Mouse (Mus musculus) gastrocnemius, adult 2 months (tissue): Measurements from ENCODE around the gene Ildr1. TPM values are rescaled to one million over a fixed set of nuclear protein-coding genes. Genes with fewer than 3 reads are reported as not detected.

Source experiments
- DNase-seq: peaks from one replicate; pipeline ENCODE4 v3.0.0; 2022
- H3K27ac ChIP-seq: fragments of 200-600 bp; 2 replicates; pipeline ENCODE4 v1.8.1; 2022; ENCODE audit warnings: mild to moderate bottlenecking
- H3K4me3 ChIP-seq: fragments of 200-600 bp; 2 replicates; pipeline ENCODE4 v1.8.1; 2022; ENCODE audit warnings: mild to moderate bottlenecking, moderate library complexity
- CTCF ChIP-seq: fragments of 200-600 bp; IDR thresholded peaks from 2 replicates; pipeline ENCODE4 v1.8.1; 2022; ENCODE audit warnings: antibody characterized with exemption, mild to moderate bottlenecking, moderate library complexity
- intact Hi-C: fragments of 180-260 bp; cut with DNase I; formaldehyde crosslinking; loops from one replicate; pipeline ENCODE4 v1.15.1; 2025
- total RNA-seq, 2 experiments: library from RNA; stranded (reverse); gene quantifications; 2 replicates each; pipeline ENCODE4 v1.2.3; 2021

The Ildr1 gene
- total RNA-seq, 2 experiments from 2014 or later = 0.14 TPM; not detected in 1

DNA sequence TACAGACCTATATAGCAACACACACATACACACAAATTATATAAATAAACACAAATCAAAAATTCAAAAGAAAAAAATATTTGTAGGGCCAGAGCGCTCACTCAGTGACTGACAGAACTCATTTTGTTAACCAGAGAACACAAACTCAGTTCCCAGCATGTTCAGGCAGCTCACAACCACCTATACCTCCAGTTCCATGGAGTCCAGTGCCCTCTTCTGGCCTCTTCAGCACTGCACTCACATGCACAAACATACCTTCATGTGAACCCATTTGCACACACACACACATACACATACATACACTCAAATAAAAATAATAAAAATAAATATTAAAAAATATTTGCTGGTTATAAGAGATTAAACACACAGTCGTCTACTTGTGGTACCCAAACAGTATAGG is 17.0 kb downstream of the Ildr1 start:
- intact Hi-C loops = no loop called here
- TF ChIP-seq CTCF = peak; percentile 24; the same call in 1 of the 2 replicates
- Histone ChIP-seq H3K4me3 (no peak overlapping the region), H3K27ac (no peak overlapping the region)
- DNase-seq = no peak

DNA sequence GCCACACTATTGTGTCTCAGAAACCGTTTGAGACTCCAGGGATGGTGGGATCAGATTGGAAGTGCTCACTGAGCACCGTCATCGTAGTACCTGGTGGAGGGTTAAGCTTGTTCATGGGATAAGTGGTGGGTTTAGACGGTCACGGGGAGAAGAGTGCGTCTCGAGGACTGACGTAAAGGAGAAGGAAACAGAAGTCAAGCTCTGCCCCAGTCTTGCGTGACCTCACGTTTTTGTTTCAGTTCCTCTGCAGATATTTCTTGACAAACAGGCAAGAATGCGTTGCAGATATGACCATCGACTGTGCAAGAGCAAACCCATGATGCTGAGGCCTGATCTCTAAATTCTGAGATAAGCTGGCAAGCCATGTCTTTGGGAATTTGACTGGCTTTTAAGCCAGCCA is 18.0 kb downstream of the Ildr1 start:
- DNase-seq = no peak
- Histone ChIP-seq H3K4me3 (no peak overlapping the region), H3K27ac (no peak overlapping the region)
- intact Hi-C loops = no loop called here
- TF ChIP-seq CTCF = no peak

DNA sequence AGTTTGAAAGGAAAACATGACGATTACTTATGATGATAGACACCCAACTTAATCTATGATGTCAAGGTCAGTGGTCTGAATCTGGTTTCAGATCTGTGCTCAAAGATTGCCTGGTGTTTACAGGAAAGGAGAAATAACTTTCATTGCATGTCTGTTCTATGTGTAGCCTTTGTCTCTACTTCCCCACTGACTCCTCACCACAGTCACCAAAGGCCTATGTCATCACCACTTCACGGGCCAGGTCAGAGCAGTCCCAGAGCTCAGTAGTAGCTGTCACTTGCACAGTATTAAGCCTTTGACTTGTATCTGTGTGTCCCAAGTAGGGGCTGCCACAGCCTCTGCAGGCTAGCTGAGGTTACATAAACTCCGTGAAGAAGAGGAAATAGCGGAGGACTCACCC is 23.7 kb downstream of the Ildr1 start:
- no peak for DNase-seq
- intact Hi-C loops = no loop called here
- no peak overlapping the region for H3K27ac ChIP-seq
- no peak for TF ChIP-seq CTCF
- H3K4me3 ChIP-seq = no peak overlapping the region

DNA sequence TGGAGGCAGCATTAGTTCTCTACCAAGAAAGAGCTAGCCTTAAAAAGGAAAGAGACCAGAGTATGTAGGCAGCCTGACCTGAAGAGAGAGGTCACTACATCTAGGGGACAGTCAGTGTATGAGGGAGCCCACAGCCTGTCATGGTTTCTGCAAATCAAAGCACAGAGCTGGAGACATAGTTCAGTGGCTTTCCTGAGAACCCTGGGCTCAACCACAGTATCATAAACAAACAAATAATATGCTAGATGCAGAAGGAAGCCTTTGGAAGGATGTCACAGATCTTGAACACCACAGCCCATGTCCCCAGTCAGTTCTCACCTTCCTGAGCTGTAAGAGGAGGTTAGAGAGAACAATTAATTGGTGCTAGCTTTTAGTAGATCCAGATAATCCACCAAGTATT is 24.9 kb downstream of the Ildr1 start:
- intact Hi-C loops = no loop called here
- DNase-seq = no peak
- no peak overlapping the region for H3K4me3 ChIP-seq
- TF ChIP-seq CTCF = no peak
- H3K27ac ChIP-seq = no peak overlapping the region

DNA sequence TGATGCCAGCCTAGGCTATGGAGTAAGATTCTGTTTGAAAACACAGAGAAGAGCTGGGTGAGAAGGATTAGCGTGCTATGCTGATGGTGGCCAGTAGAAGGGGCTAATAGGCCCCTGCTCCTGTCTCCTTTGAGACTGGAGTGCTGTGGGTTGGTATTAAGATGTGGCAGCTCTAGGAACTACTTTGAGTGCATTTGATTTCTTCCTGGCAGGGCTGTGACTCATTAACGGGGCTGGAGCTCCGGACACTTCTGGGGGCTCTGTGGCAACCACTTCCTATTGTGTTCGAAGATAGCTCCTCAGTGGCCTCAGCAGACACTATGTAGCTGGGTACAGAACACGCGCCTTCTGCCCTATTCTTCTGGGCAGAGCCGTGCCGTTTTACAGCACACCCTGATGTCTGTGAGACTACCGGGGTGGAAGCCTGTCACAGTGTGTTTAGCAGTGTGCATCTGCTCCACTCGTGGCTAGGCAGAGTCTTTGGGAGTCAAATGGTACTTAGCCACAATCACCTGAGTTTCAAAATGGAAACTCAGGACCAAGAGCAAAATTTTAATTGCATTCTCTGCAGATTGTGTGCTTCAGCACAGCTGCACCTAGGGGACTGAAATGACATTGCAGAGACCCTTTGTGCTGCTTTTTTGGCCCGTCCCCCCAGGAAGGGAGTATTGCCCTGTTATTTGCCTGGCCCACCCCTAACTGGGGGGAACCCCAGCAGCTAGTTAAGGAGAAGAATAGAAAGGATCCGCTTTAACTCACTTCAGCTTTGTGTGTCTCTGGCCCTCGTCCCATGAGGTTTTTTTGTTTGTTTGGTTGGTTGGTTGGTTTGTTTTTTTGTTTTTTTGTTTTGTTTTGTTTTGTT is 26.6 kb downstream of the Ildr1 start:
- no peak; the same call in 1 of the 2 replicates for TF ChIP-seq CTCF
- intact Hi-C loops = loop anchor here (10.0 kb wide), 1 partner anchor 94 kb away; no protein-coding TSS in a partner anchor
- no peak overlapping the region for H3K4me3 ChIP-seq
- no peak overlapping the region for H3K27ac ChIP-seq
- DNase-seq = no peak

DNA sequence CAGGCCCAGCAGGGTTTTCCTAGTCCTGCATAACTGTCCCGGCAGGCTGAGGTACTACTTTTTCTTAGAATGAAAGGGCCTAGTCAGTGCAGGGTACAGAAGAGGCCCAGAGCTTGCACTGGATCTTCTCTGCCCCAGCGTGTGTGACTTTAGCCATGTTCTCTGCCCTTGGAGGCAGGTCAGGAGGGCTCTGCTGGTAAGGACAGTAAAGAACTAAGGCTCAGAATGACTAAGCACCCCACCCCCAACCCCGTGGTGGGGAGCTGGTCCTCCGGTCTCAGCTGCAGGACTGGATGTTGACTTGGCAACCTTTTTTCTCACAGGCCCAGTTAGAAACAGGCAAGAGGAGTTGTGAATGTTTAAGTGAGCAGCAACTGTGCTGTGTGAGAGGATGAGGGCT is 29.0 kb downstream of the Ildr1 start:
- TF ChIP-seq CTCF = no peak
- intact Hi-C loops = loop anchor here (10.0 kb wide), 1 partner anchor 92 kb away; no protein-coding TSS in a partner anchor
- no peak for DNase-seq
- Histone ChIP-seq H3K27ac (no peak overlapping the region), H3K4me3 (no peak overlapping the region)

DNA sequence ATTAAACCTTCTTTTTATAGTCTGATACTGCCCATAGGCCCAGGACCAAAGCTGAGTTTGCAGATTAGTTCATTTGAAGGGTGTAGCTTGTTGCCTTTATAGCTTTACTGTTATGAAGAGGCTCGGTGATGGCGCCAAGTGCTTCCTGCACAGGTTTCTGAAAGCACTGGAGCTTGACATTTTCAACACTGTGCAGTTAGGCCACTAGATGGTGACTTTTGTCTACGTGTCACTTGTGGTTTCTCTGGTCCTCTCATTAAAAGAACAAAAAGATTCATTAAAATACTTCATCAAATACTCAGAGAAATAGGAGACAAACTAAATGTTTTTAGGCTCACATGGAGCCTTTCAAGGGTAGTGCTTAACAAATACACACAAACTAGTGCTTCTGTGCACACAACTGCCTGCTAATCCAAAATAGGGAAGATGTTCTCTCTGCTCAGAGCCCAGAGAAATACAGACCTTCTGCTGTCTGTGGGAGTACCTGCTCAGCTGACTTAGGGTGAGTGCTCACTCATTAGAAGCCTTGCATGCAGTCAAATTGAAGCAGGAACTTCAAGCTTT is 30.2 kb downstream of the Ildr1 start:
- intact Hi-C loops = loop anchor here (10.0 kb wide), 1 partner anchor 91 kb away; no protein-coding TSS in a partner anchor
- DNase-seq = no peak
- H3K27ac ChIP-seq = no peak overlapping the region
- no peak overlapping the region for H3K4me3 ChIP-seq
- peak; percentile 12; the same call in 1 of the 2 replicates for TF ChIP-seq CTCF

DNA sequence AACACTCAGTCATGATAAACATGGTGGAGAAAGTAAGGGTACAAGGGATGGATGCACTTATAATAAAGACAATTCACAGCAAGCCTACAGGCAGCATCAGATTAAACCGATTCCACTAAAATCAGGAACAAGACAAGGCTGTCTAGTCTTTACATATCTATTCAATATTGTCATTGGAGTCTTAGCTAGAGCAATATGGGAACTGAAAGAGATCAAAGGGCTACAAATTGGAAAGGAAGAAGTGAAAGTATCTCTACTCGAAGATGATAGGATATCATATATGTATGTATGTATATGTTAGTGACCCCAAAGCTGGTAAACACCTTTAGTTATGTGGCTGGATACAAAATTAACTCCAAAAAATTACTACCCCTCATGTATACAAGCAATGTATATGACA is 35.2 kb downstream of the Ildr1 start:
- DNase-seq = no peak
- TF ChIP-seq CTCF = no peak
- intact Hi-C loops = loop anchor here (10.0 kb wide), 1 partner anchor 86 kb away; no protein-coding TSS in a partner anchor
- Histone ChIP-seq H3K27ac (no peak overlapping the region), H3K4me3 (no peak overlapping the region)

DNA sequence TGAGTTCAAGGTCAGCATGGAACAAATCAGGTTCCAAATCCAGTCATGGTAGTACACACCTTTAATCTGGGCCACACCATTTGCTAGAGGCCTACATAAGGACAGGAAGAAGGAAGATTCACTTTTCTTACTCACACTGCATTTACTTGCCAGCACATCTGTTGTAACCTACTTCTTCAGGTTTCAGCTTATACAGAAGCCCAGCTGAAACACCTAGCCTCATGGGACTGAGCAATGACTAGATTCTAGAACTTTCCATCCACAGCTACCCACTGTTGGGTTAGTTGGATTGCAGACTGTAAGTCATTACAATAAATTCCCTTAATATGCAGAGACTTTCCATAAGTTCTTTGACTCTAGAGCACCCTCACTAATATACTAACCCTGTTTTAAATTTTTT is 38.8 kb downstream of the Ildr1 start:
- Histone ChIP-seq H3K27ac (no peak overlapping the region), H3K4me3 (no peak overlapping the region)
- no peak for DNase-seq
- intact Hi-C loops = no loop called here
- TF ChIP-seq CTCF = no peak

DNA sequence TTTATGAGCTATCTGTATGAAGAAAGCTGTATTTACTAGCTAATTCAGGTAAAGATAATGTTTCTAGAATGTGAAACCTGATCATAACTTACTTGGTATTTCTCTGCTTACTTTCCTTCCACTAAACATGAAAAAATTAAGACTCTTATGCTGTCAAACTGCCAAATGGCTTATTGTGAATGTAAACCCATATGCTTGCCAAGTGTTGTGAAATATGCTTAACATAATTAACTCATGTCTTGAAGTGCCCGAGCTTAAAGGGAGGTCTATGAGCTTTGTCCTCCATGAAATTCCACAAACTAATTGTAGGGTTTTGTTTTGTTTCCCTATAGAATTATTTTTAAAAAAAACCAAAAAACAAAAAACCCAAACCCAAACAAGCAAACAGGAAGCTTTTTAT is 40.0 kb downstream of the Ildr1 start:
- intact Hi-C loops = no loop called here
- no peak for DNase-seq
- Histone ChIP-seq H3K27ac (no peak overlapping the region), H3K4me3 (no peak overlapping the region)
- no peak for TF ChIP-seq CTCF

DNA sequence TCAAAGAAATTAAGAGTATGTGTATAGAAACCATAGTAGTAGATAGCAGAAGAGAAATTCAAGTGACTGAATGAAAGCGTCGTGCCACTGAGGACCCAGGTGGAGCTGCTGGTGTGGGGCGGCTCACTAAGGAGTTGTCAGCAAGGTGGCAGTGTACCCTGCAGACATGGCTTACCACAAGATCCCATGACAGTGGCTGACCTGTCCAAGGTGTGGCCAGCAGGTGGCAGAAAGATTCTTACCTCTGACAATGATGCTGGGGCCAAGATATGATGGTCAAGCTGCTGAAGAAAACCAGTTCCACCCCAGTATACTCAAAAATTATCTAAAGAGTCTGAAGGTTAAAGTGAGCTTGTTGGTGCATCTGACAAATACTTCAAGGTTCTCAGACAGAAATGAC is 41.6 kb downstream of the Ildr1 start:
- Histone ChIP-seq H3K27ac (no peak overlapping the region), H3K4me3 (no peak overlapping the region)
- no peak for DNase-seq
- intact Hi-C loops = no loop called here
- TF ChIP-seq CTCF = no peak

DNA sequence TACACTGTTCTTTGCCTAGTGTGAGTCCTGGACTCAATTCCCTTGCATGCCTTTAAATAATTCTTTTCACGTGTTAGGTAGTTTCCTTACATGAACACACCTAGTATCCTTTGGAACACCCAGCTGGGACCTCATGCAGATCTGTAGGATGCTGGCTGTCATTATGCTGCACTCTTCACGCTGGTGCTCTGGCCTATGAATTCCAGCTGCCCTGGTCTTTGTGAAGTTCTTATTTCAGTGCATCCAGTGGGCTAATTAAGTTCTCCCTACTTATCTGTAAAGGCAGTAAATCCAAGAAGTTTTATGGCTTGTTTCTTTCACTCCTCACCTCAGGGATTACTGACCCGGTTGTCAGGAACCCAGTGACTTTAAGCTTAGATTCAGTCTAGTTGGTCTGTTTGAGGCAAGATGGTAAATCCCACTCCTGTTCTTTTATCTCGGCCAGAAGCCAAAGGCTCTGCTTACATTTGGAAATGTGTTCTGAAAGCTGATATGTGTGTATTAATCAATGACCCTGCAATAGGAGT is 45.7 kb downstream of the Ildr1 start:
- intact Hi-C loops = no loop called here
- no peak overlapping the region for H3K27ac ChIP-seq
- no peak for DNase-seq
- TF ChIP-seq CTCF = no peak
- H3K4me3 ChIP-seq = no peak overlapping the region

DNA sequence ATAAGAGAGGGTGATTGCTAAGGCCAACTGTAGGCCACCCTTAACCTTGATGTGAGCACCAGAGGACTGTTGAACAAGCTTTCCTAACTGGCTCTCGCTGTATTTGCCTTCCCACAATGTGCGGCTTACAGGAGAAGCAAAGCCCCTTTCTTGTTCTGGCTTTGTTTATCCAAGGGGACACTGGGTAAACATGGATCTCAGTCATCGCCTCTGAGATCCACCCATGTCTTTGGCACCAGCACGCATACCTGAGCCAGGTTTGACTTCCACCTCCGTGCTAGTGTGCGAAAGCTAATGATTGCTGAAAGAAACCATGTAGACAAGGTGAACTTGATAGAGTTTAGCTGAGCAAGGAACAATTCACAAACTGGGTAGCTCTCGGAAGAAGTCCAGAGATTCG is 49.8 kb downstream of the Ildr1 start:
- TF ChIP-seq CTCF = no peak
- no peak for DNase-seq
- intact Hi-C loops = no loop called here
- Histone ChIP-seq H3K27ac (no peak overlapping the region), H3K4me3 (no peak overlapping the region)

DNA sequence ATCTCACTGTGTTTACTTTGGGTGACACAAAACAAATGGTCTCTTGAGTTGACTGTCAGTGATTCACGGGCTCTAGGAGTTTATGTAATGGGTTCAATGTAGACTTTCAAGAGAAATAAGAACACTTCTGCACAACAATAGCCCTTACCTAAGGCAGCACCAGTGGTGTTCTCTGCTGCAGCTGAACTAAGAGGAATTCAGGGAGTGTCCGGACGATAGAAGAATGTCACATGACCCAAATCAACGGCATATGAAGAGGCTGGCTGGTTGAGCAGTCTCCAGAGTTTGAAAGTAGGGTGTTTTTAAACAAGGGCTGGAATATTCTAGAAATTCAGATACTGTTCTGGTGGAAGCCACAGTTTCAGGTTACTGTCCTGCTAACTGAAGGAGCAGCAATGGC is 53.3 kb downstream of the Ildr1 start:
- TF ChIP-seq CTCF = no peak
- intact Hi-C loops = no loop called here
- DNase-seq = no peak

More for the DNA sequence above, 53.3 kb downstream of the Ildr1 start:
- no peak overlapping the region for H3K27ac ChIP-seq
- H3K4me3 ChIP-seq = no peak overlapping the region
